Mouse (Mus musculus) CH12.LX (cell line): Measurements from ENCODE around the gene Tmem176b. TPM values are rescaled to one million over a fixed set of nuclear protein-coding genes. Genes with fewer than 3 reads are reported as not detected.

Experiments used
- DNase-seq: peaks from one replicate; pipeline ENCODE4 v3.0.0-alpha.2; 2013; ENCODE audit errors: extremely low read depth
- H3K27ac ChIP-seq: 2 replicates; pipeline ENCODE4 v1.5.1; 2012; ENCODE audit warnings: low read depth, mild to moderate bottlenecking, control low read depth, moderate library complexity; ENCODE audit not compliant: insufficient read depth
- H3K27me3 ChIP-seq: replicated peaks from 2 replicates; pipeline ENCODE3; 2012; ENCODE audit warnings: inconsistent platforms
- H3K36me3 ChIP-seq, 2 experiments: replicated peaks in 1 of 2; 2 replicates each; pipeline versions ENCODE3 to v1.6.1; 2012; ENCODE audit warnings: inconsistent platforms in 1 of 2, low read length in 1 of 2, mild to moderate bottlenecking in 1 of 2, mixed read lengths in 1 of 2, moderate library complexity in 1 of 2; ENCODE audit not compliant: control insufficient read depth in 1 of 2, insufficient read depth in 1 of 2
- H3K4me1 ChIP-seq, 2 experiments: 2 replicates each; pipeline ENCODE4 v1.6.1; 2012; ENCODE audit warnings: inconsistent platforms in 1 of 2, moderate library complexity in 1 of 2; ENCODE audit not compliant: insufficient read depth in 2 of 2, control insufficient read depth in 1 of 2
- H3K4me2 ChIP-seq: 2 replicates; pipeline ENCODE4 v1.6.1; 2012; ENCODE audit warnings: low read depth, mild to moderate bottlenecking, control low read depth; ENCODE audit not compliant: poor library complexity, insufficient read depth, severe bottlenecking
- H3K4me3 ChIP-seq, 3 experiments: fragments of 150-350 bp in 1 of 3; sonication (generic) in 1 of 3; replicated peaks in 1 of 3; 2 replicates each; pipeline versions ENCODE3 to v1.5.1; 2011 to 2012; ENCODE audit warnings: low read depth in 2 of 3, low read length in 2 of 3, mild to moderate bottlenecking in 2 of 3, moderate library complexity in 2 of 3, control low read depth in 1 of 3, improper control_type of control experiment in 1 of 3, inconsistent platforms in 1 of 3, mixed read lengths in 1 of 3; ENCODE audit not compliant: poor library complexity in 1 of 3
- H3K79me2 ChIP-seq: replicated peaks from 2 replicates; pipeline ENCODE4 v1.6.1; 2012; ENCODE audit warnings: mild to moderate bottlenecking, moderate library complexity; ENCODE audit not compliant: control insufficient read depth, poor library complexity, insufficient read depth, severe bottlenecking; ENCODE audit errors: extremely low read depth
- H3K9ac ChIP-seq: 2 replicates; pipeline ENCODE4 v1.6.1; 2012; ENCODE audit warnings: low read depth, mild to moderate bottlenecking, control low read depth, moderate library complexity; ENCODE audit not compliant: insufficient read depth
- H3K9me3 ChIP-seq: replicated peaks from 2 replicates; pipeline ENCODE3; 2012; ENCODE audit warnings: low read length, inconsistent platforms, mixed read lengths
- CHD1 ChIP-seq: IDR thresholded peaks from 2 replicates; pipeline ENCODE4 v1.6.1; 2012; ENCODE audit warnings: low read depth, low read length, improper control_type of control experiment, inconsistent platforms
- CHD2 ChIP-seq: IDR thresholded peaks from 2 replicates; pipeline ENCODE4 v1.6.1; 2011; ENCODE audit warnings: low read length, improper control_type of control experiment
- E2F4 ChIP-seq: IDR thresholded peaks from 2 replicates; pipeline ENCODE4 v1.6.1; 2011; ENCODE audit warnings: low read depth, low read length, improper control_type of control experiment; ENCODE audit not compliant: insufficient replicate concordance
- ELF1 ChIP-seq: IDR thresholded peaks from 2 replicates; pipeline ENCODE4 v1.6.1; 2014; ENCODE audit warnings: low read depth, mild to moderate bottlenecking, inconsistent platforms, low read length, improper control_type of control experiment
- EP300 ChIP-seq: IDR thresholded peaks from 2 replicates; pipeline ENCODE4 v1.6.1; 2011; ENCODE audit warnings: low read length, improper control_type of control experiment
- ETS1 ChIP-seq: conservative IDR thresholded peaks from 2 replicates; pipeline ENCODE4 v1.6.1; 2012; ENCODE audit warnings: low read depth, mild to moderate bottlenecking, inconsistent platforms, low read length, improper control_type of control experiment, moderate library complexity
- GABPA ChIP-seq: IDR thresholded peaks from 2 replicates; pipeline ENCODE4 v1.6.1; 2012; ENCODE audit warnings: low read depth, low read length, improper control_type of control experiment, inconsistent platforms; ENCODE audit not compliant: insufficient replicate concordance
- IRF4 ChIP-seq: IDR thresholded peaks from 2 replicates; pipeline ENCODE4 v1.6.1; 2014; ENCODE audit warnings: low read depth, mild to moderate bottlenecking, inconsistent platforms, low read length, improper control_type of control experiment
- JUN ChIP-seq: IDR thresholded peaks from 2 replicates; pipeline ENCODE4 v1.6.1; 2011; ENCODE audit warnings: low read depth, mild to moderate bottlenecking, low read length, improper control_type of control experiment, moderate library complexity; ENCODE audit not compliant: insufficient read depth
- JUND ChIP-seq: conservative IDR thresholded peaks from 2 replicates; pipeline ENCODE4 v1.6.1; 2011; ENCODE audit warnings: low read depth, low read length, improper control_type of control experiment
- KAT2A ChIP-seq: IDR thresholded peaks from 2 replicates; pipeline ENCODE4 v1.6.1; 2012; ENCODE audit warnings: low read length, improper control_type of control experiment, inconsistent platforms; ENCODE audit not compliant: insufficient replicate concordance
- MAX ChIP-seq: IDR thresholded peaks from 2 replicates; pipeline ENCODE4 v1.6.1; 2011; ENCODE audit warnings: low read length, improper control_type of control experiment
- MAZ ChIP-seq: IDR thresholded peaks from 2 replicates; pipeline ENCODE4 v1.6.1; 2012; ENCODE audit warnings: low read depth, mild to moderate bottlenecking, inconsistent platforms, low read length, improper control_type of control experiment, moderate library complexity
- MEF2A ChIP-seq: IDR thresholded peaks from 2 replicates; pipeline ENCODE4 v1.6.1; 2014; ENCODE audit warnings: low read depth, mild to moderate bottlenecking, inconsistent platforms, low read length, improper control_type of control experiment, borderline replicate concordance
- MXI1 ChIP-seq: IDR thresholded peaks from 2 replicates; pipeline ENCODE4 v1.6.1; 2011; ENCODE audit warnings: mild to moderate bottlenecking, low read depth, low read length, improper control_type of control experiment
- MYC ChIP-seq: IDR thresholded peaks from 2 replicates; pipeline ENCODE4 v1.6.1; 2011; ENCODE audit warnings: low read depth, mild to moderate bottlenecking, improper control_type of control experiment, low read length
- NELFE ChIP-seq: IDR thresholded peaks from 2 replicates; pipeline ENCODE4 v1.6.1; 2011; ENCODE audit warnings: low read depth, low read length, improper control_type of control experiment
- PAX5 ChIP-seq: IDR thresholded peaks from 2 replicates; pipeline ENCODE4 v1.6.1; 2012; ENCODE audit warnings: low read length, inconsistent platforms, mixed read lengths
- POLR2A ChIP-seq: IDR thresholded peaks from 2 replicates; pipeline ENCODE4 v1.6.1; 2011; ENCODE audit warnings: low read depth, mild to moderate bottlenecking, improper control_type of control experiment, low read length
- RCOR1 ChIP-seq: conservative IDR thresholded peaks from 2 replicates; pipeline ENCODE4 v1.6.1; 2012; ENCODE audit warnings: low read depth, mild to moderate bottlenecking, inconsistent platforms, low read length, improper control_type of control experiment
- SIN3A ChIP-seq: IDR thresholded peaks from 2 replicates; pipeline ENCODE4 v1.6.1; 2012; ENCODE audit warnings: low read length, improper control_type of control experiment, inconsistent platforms
- SMC3 ChIP-seq: IDR thresholded peaks from 2 replicates; pipeline ENCODE4 v1.6.1; 2011; ENCODE audit warnings: low read depth, low read length, improper control_type of control experiment
- TBP ChIP-seq: conservative IDR thresholded peaks from 2 replicates; pipeline ENCODE4 v1.6.1; 2011; ENCODE audit warnings: low read depth, low read length, improper control_type of control experiment
- TCF12 ChIP-seq: IDR thresholded peaks from 2 replicates; pipeline ENCODE4 v1.6.1; 2014; ENCODE audit warnings: low read depth, mild to moderate bottlenecking, inconsistent platforms, low read length, improper control_type of control experiment
- ZMIZ1 ChIP-seq: IDR thresholded peaks from 2 replicates; pipeline ENCODE4 v1.6.1; 2012; ENCODE audit warnings: low read depth, mild to moderate bottlenecking, inconsistent platforms, low read length, improper control_type of control experiment
- ZNF384 ChIP-seq: IDR thresholded peaks from 2 replicates; pipeline ENCODE4 v1.6.1; 2012; ENCODE audit warnings: low read depth, low read length, improper control_type of control experiment, inconsistent platforms
- dilution Hi-C: fragments of 300-500 bp; cut with MboI; formaldehyde crosslinking; loops from 2 replicates; pipeline ENCODE4 v1.14.3; 2020; ENCODE audit warnings: low sequenced_read_pairs; ENCODE audit not compliant: extremely low pct_unique_long_range_greater_than_20kb, extremely low pct_ligation_motif_present
- in situ Hi-C: fragments of 300-500 bp; cut with MboI; formaldehyde crosslinking; loops from 3 replicates; pipeline ENCODE4 v1.14.3; 2019; ENCODE audit warnings: low sequenced_read_pairs, low pct_ligation_motif_present, low pct_unique_long_range_greater_than_20kb, mixed read lengths
- polyA plus RNA-seq: library from polyadenylated mRNA; unstranded; fragments of >175 nt; gene quantifications from 2 replicates; pipeline ENCODE4 v1.2.1, GENCODE M21; 2012; ENCODE audit warnings: low read depth; ENCODE audit not compliant: insufficient read length
- total RNA-seq, 2 experiments: library from RNA; depleted of rRNA; stranded (reverse); fragments of 300-350 nt in 1 of 2; fragments of >200 nt in 1 of 2; gene quantifications; 2 replicates each; pipeline ENCODE4 v1.2.3; 2012 to 2014

The Tmem176b gene
- total and polyA plus RNA-seq, 3 experiments, result 43.3 to 162 (median 89.8) TPM

GRCm38 (mm10) chr6:48837516-48837915 is 3.8 kb downstream of the Tmem176b start:
- DNase-seq, result no peak
- TF ChIP-seq ZMIZ1 (no peak), ZNF384 (no peak), ETS1 (no peak), PAX5 (no peak), CHD2 (no peak), RCOR1 (no peak), E2F4 (no peak), MEF2A (no peak), EP300 (no peak), MAZ (no peak), SMC3 (no peak), IRF4 (no peak), MXI1 (no peak), JUND (no peak), MYC (no peak), NELFE (no peak)
- TF ChIP-seq, all 38 proteins: peak for 0
- no peaks in the 10 kb centered on the region for H3K79me2 ChIP-seq
- H3K27ac ChIP-seq, result no peak overlapping the region
- dilution Hi-C loops (no loop called here), in situ Hi-C loops (no loop called here)
- H3K4me1 ChIP-seq, result peaks cover 7 to 85% of the 10 kb centered on the region in 2 experiments
- H3K36me3 ChIP-seq, result peaks cover 3 to 66% of the 10 kb centered on the region in 2 experiments
- H3K27me3 ChIP-seq, result no peaks in the 10 kb centered on the region
- H3K9me3 ChIP-seq, result no peaks in the 10 kb centered on the region
- H3K4me2 ChIP-seq, result no peak overlapping the region
- no peak overlapping the region for H3K9ac ChIP-seq
- H3K4me3 ChIP-seq, result no peak overlapping the region

DNA sequence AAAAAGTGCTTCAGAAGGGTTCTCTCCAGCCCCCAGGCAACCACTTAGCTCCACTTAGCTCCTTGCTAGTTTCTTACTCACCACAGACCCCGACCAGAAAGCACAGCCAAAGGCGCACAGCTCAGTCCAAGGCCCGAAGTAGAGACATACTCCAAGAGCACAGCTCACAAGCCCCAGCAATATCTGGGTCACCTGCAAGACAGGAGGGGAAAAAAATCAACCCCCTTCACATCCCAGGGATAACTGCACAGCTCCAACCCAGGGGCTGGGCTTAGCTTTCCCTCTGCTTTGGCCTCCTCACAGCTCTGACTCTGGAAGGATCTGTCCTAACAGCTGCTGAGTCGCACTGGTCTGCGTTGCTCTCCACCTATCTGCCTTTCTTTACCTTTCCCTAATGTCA is 5.2 kb downstream of the Tmem176b start:
- Histone ChIP-seq H3K79me2 (no peaks in the 10 kb centered on the region), H3K36me3 (peaks cover 3 to 66% of the 10 kb centered on the region in 2 experiments), H3K9ac (no peak overlapping the region), H3K4me3 (no peak overlapping the region), H3K27ac (no peak overlapping the region), H3K9me3 (no peaks in the 10 kb centered on the region), H3K4me2 (no peak overlapping the region), H3K27me3 (no peaks in the 10 kb centered on the region), H3K4me1 (peaks cover 2 to 85% of the 10 kb centered on the region in 2 experiments)
- no peak for TF ChIP-seq KAT2A
- no peak for TF ChIP-seq CHD1
- no peak for TF ChIP-seq E2F4
- no peak for TF ChIP-seq POLR2A
- no peak for TF ChIP-seq ELF1
- no peak for TF ChIP-seq MYC
- no peak for TF ChIP-seq PAX5
- TF ChIP-seq GABPA, result no peak
- TF ChIP-seq SMC3, result no peak
- TF ChIP-seq JUN, result no peak
- no peak for TF ChIP-seq TBP
- TF ChIP-seq CHD2, result no peak
- no peak for TF ChIP-seq SIN3A
- TF ChIP-seq MAX, result no peak
- no peak for TF ChIP-seq MEF2A
- no peak for TF ChIP-seq TCF12
- no peak for TF ChIP-seq JUND
- no peak for TF ChIP-seq RCOR1
- no peak for DNase-seq
- dilution Hi-C loops (no loop called here), in situ Hi-C loops (no loop called here)
